Mouse (Mus musculus) kidney, adult 2 months (tissue): ENCODE measurements around the gene Lca5l. TPM values are rescaled to one million over a fixed set of nuclear protein-coding genes. Genes with fewer than 3 reads are reported as not detected.

Experiments
- DNase-seq: peaks from one replicate; pipeline ENCODE4 v3.0.0; 2021
- H3K27ac ChIP-seq: fragments of 200-500 bp; 2 replicates; pipeline ENCODE4 v1.5.1; 2012; ENCODE audit warnings: low read depth, low read length, control low read depth, inconsistent platforms; ENCODE audit not compliant: insufficient read depth
- H3K27me3 ChIP-seq: fragments of 200-500 bp; replicated peaks from 2 replicates; pipeline ENCODE4 v1.6.1; 2012; ENCODE audit warnings: mild to moderate bottlenecking, moderate library complexity, low read length, inconsistent platforms; ENCODE audit not compliant: control insufficient read depth, insufficient read depth
- H3K36me3 ChIP-seq: fragments of 200-500 bp; 2 replicates; pipeline ENCODE4 v1.6.1; 2012; ENCODE audit warnings: mild to moderate bottlenecking, moderate library complexity, low read length, inconsistent platforms; ENCODE audit not compliant: control insufficient read depth, insufficient read depth
- H3K4me1 ChIP-seq: fragments of 200-500 bp; 2 replicates; pipeline ENCODE4 v1.6.1; 2011; ENCODE audit warnings: low read length; ENCODE audit not compliant: control insufficient read depth, insufficient read depth
- H3K4me3 ChIP-seq: fragments of 200-500 bp; 2 replicates; pipeline ENCODE4 v1.5.1; 2011; ENCODE audit warnings: mild to moderate bottlenecking, low read depth, low read length, control low read depth; ENCODE audit not compliant: insufficient read depth
- CTCF ChIP-seq: fragments of 200-500 bp; conservative IDR thresholded peaks from 2 replicates; pipeline ENCODE4 v1.5.1; 2011; ENCODE audit warnings: low read depth, mild to moderate bottlenecking, control low read depth, low read length, moderate library complexity, mixed read lengths; ENCODE audit not compliant: insufficient read depth, insufficient read length
- POLR2A ChIP-seq: fragments of 200-500 bp; IDR thresholded peaks from one replicate; pipeline ENCODE4 v1.6.1; 2011; ENCODE audit warnings: low read depth, low read length, control low read depth
- WGBS: fragments of 180-500 bp; shearing (Covaris S2); methylation state at CpG from one replicate; pipeline ENCODE4 v1.1.7; 2018; 5-methylcytosine and 5-hydroxymethylcytosine counted together
- polyA plus RNA-seq: library from polyadenylated mRNA; depleted of rRNA; stranded (reverse); fragments of >200 nt; gene quantifications from 2 replicates; pipeline ENCODE4 v1.2.3, GENCODE M21; 2012

Lca5l gene
- polyA plus RNA-seq, 1 experiment, result 0.47 TPM

- Histone ChIP-seq H3K27ac (no peak overlapping the region), H3K4me3 (no peak overlapping the region), H3K27me3 (no peaks in the 10 kb centered on the region), H3K36me3 (no peaks in the 10 kb centered on the region), H3K4me1 (no peaks in the 10 kb centered on the region)
- 83% methylated on average over 11 of the region's 11 CpGs for WGBS
- no peak for DNase-seq
- TF ChIP-seq POLR2A, result no peak
- TF ChIP-seq CTCF, result no peak
Observed at GRCm38 (mm10) chr16:96201485-96202232, 9.6 kb upstream of the Lca5l start.

- no peak for DNase-seq
- TF ChIP-seq POLR2A, result no peak
- TF ChIP-seq CTCF, result no peak
- no peaks in the 10 kb centered on the region for H3K27me3 ChIP-seq
- H3K36me3 ChIP-seq, result no peaks in the 10 kb centered on the region
- no peaks in the 10 kb centered on the region for H3K4me1 ChIP-seq
- peak overlapping the region; percentile 42; the same call in 1 of the 2 replicates for H3K27ac ChIP-seq
- 29% methylated on average over 9 of the region's 9 CpGs for WGBS
- peak overlapping the region; percentile 55 for H3K4me3 ChIP-seq
Observed at GRCm38 (mm10) chr16:96200702-96201028, 8.6 kb upstream of the Lca5l start.

GRCm38 (mm10) chr16:96199913-96200701, 8.0 kb upstream of the Lca5l start, which contains the start of gene Sh3bgr:
Sh3bgr (plus strand) TSS chr16:96200450.
- WGBS, result 2% methylated on average over 20 of the region's 20 CpGs

GRCm38 (mm10) chr16:96187619-96188018, 4.5 kb downstream of the Lca5l start:
- no peak for DNase-seq
- no peak overlapping the region for H3K27ac ChIP-seq
- TF ChIP-seq CTCF, result no peak
- no peak for TF ChIP-seq POLR2A
- no peaks in the 10 kb centered on the region for H3K36me3 ChIP-seq
- no peaks in the 10 kb centered on the region for H3K4me1 ChIP-seq
- H3K27me3 ChIP-seq, result no peaks in the 10 kb centered on the region
- no peak overlapping the region for H3K4me3 ChIP-seq
- 89% methylated on average over 5 of the region's 5 CpGs for WGBS

More at GRCm38 (mm10) chr16:96199913-96200701, 8.0 kb upstream of the Lca5l start, which contains the start of gene Sh3bgr:
- H3K27ac ChIP-seq, result peak within 1 kb of the TSS; percentile 42; the same call in 1 of the 2 replicates
- TF ChIP-seq POLR2A (no peak), CTCF (no peak)
- DNase-seq, result peak; percentile 85
- H3K4me1 ChIP-seq, result no peaks in the 10 kb centered on the region
- no peaks in the 10 kb centered on the region for H3K27me3 ChIP-seq
- no peaks in the 10 kb centered on the region for H3K36me3 ChIP-seq
- peak within 1 kb of the TSS; percentile 55 for H3K4me3 ChIP-seq

- Histone ChIP-seq H3K27ac (no peak overlapping the region), H3K4me1 (no peaks in the 10 kb centered on the region), H3K27me3 (no peaks in the 10 kb centered on the region), H3K4me3 (no peak overlapping the region), H3K36me3 (no peaks in the 10 kb centered on the region)
- TF ChIP-seq POLR2A, result no peak
- no peak for TF ChIP-seq CTCF
- DNase-seq, result no peak
Observed at GRCm38 (mm10) chr16:96179156-96179555, 12.9 kb downstream of the Lca5l start.

- Histone ChIP-seq H3K27ac (no peak overlapping the region), H3K36me3 (no peaks in the 10 kb centered on the region), H3K4me1 (no peaks in the 10 kb centered on the region), H3K27me3 (no peaks in the 10 kb centered on the region), H3K4me3 (no peak overlapping the region)
- TF ChIP-seq POLR2A (no peak), CTCF (no peak)
- 39% methylated on average over 2 of the region's 2 CpGs for WGBS
- DNase-seq, result no peak
Observed at GRCm38 (mm10) chr16:96175399-96175798, 16.7 kb downstream of the Lca5l start.

GRCm38 (mm10) chr16:96173648-96174047, 18.4 kb downstream of the Lca5l start:
- Histone ChIP-seq H3K4me3 (no peak overlapping the region), H3K4me1 (no peaks in the 10 kb centered on the region), H3K27me3 (no peaks in the 10 kb centered on the region), H3K36me3 (no peaks in the 10 kb centered on the region), H3K27ac (no peak overlapping the region)
- 71% methylated on average over 8 of the region's 8 CpGs for WGBS
- DNase-seq, result no peak
- TF ChIP-seq POLR2A (no peak), CTCF (no peak)
